Mouse (Mus musculus): Measurements from ENCODE around the gene Tie1. TPM values are rescaled to one million over a fixed set of nuclear protein-coding genes. Genes with fewer than 3 reads are reported as not detected.

The Tie1 gene
- polyA plus RNA-seq, 1 experiment from 2014 or later: 16.5 TPM

DNA sequence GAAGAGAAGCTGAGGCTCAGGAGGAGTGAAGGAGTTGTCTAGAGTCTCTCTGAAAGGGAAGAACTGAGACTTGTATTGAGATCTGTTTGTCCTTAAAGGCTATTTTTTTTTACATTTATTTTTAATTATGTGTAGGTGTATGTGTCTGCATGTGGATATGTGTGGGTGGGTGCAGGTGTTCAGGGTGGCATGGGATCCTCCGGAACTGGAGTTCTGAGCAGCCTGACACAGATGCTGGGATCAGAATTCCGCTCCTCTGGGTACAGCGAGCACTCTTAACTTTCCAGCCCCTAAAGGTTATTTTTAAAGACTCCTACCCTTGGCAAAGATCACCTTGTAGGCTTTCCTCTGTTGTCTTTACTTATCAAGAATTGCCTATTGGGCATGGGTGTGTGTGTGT, 24.9 kb downstream of the Tie1 start:
- no peak for DNase-seq (ENCODE audit: low spot score)
- H3K27ac ChIP-seq (replicated peaks): no peak overlapping the region
- peaks cover 7% of the 10 kb centered on the region; the same call in 1 of the 2 replicates for H3K9me3 ChIP-seq
- WGBS: 91% methylated on average over 3 of the region's 3 CpGs
- no peaks in the 10 kb centered on the region for H3K36me3 ChIP-seq (replicated peaks)
- H3K4me3 ChIP-seq: no peak overlapping the region
- H3K27me3 ChIP-seq (replicated peaks; ENCODE audit: low read depth, poor library complexity, severe bottlenecking): no peaks in the 10 kb centered on the region
- peaks cover 10% of the 10 kb centered on the region for H3K4me1 ChIP-seq

DNA sequence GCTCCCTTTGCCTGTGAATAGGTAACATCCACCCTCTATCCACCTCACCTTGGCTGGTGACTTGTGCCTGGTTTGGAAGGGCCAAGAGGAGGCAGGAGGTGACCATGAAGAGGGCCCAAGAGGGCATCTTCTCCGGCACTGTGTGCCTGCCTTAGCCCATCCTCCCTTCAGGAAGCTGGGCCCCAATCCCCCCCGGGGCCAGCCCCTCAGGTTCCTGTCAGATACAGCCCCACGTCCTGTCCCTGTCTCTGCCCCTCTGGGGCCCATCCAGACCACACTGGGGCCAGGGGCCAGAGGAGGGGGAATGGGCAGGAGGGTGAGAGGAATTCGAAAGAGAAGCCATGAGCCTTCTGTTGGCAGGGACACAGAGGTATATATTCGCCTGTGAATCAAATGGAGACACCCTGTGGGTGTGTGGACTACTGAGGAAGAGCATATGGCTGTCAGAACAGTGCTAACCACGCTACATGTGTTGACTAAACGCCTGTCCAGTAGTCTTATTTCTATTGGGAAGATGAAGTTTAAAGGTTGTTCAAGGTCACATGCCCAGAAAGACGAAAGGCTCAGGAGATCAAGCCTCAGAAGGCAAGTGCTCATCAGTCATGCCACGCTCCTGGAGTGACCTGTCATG, 32.4 kb downstream of the Tie1 start, which contains the start of gene Mpl:
Gene Mpl, minus strand, starts transcription at position 169 of the 631 bp plus-strand sequence.
- Histone ChIP-seq H3K4me1 (peaks cover 5% of the 10 kb centered on the region; the same call in 1 of the 2 replicates), H3K27ac (replicated peaks) (0 out of 2 replicates have a peak within 1 kb of the TSS, but pooled peaks have one; percentile 19), H3K27me3 (replicated peaks; ENCODE audit: low read depth, poor library complexity, severe bottlenecking) (no peaks in the 10 kb centered on the region), H3K4me3 (no peak within 1 kb of the TSS), H3K36me3 (replicated peaks) (no peaks in the 10 kb centered on the region), H3K9me3 (no peaks in the 10 kb centered on the region)
- 74% methylated on average over 9 of the region's 9 CpGs for WGBS
- no peak for DNase-seq (ENCODE audit: low spot score)

DNA sequence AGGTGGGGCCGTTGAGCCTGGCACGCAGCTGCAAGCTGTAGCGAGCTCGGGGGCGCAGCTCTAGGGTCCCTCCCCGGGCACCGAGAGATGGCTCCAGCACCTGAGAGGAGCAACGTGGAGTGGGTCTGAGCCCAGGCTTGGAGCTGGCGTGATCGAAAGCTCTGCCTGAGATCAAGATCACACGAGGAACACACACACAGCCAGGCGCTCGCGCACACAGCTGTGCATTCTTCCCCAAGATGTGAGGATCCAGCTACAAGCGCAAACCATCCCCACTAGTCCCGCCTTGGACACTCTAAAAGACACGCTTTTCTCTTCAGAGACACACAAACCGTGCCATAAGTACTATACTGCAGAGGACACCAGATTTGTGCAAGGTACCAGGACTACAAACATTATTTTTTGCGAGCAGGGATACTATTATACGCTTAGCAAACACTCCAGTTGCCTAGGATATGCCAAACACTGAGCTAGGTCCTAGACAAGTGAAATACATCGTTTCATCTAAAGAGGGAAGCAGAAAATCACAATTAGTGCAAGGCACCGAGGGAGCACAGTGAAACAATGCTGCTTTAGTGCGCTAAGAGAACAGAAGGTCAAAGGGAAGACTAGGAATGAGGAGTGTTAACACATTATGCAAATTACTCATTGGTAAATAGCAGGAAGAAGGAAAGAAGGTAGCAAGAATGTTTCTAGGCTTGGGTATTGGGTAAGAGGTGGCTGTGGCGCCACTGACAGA, 43.3 kb downstream of the Tie1 start:
- Histone ChIP-seq H3K27me3 (replicated peaks; ENCODE audit: low read depth, poor library complexity, severe bottlenecking) (0 out of 2 replicates have a peak, but pooled peaks cover 7% of the 10 kb centered on the region), H3K27ac (replicated peaks) (peak overlapping the region; percentile 73), H3K9me3 (no peaks in the 10 kb centered on the region), H3K36me3 (replicated peaks) (no peaks in the 10 kb centered on the region), H3K4me1 (peaks cover 21% of the 10 kb centered on the region), H3K4me3 (peak overlapping the region; percentile 59)
- peak; percentile 46 for DNase-seq (ENCODE audit: low spot score)
- 19% methylated on average over 24 of the region's 24 CpGs for WGBS

DNA sequence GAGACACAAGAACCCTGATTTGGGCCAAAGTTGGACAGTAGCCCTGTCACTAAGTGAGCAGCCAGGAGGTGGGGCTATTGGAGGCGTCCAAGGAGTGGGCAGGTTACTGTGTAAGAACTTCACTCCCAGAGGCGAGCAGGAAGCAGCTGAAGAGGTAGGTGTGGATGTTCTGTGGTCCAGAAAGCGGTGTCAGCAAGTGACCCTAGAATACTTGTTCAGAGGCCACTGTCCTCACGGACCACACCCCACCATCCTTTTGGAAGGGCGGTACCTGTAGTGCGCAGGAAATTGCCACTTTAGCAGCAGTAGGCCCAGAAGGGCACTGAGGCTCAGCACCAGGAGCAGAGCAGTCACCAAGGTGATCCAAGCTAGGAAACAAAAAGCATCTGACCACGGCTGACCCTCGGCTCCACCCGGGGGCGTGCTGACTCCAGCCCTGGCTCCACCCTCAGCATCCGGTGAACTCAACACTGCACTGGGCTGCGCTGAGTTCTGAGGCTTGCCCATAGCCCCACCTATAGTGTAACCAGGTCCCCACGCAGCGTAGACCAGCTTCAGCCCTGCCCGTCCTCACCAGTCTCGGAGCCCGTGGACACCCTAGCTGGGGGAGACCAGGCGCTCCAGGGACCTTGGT, 44.0 kb downstream of the Tie1 start:
- no peaks in the 10 kb centered on the region for H3K9me3 ChIP-seq
- peak overlapping the region; percentile 73 for H3K27ac ChIP-seq (replicated peaks)
- H3K4me3 ChIP-seq: peak overlapping the region; percentile 59
- H3K27me3 ChIP-seq (replicated peaks; ENCODE audit: low read depth, poor library complexity, severe bottlenecking): 0 out of 2 replicates have a peak, but pooled peaks cover 7% of the 10 kb centered on the region
- no peaks in the 10 kb centered on the region for H3K36me3 ChIP-seq (replicated peaks)
- WGBS: 17% methylated on average over 18 of the region's 18 CpGs
- peak; percentile 80 for DNase-seq (ENCODE audit: low spot score)
- H3K4me1 ChIP-seq: peaks cover 21% of the 10 kb centered on the region

DNA sequence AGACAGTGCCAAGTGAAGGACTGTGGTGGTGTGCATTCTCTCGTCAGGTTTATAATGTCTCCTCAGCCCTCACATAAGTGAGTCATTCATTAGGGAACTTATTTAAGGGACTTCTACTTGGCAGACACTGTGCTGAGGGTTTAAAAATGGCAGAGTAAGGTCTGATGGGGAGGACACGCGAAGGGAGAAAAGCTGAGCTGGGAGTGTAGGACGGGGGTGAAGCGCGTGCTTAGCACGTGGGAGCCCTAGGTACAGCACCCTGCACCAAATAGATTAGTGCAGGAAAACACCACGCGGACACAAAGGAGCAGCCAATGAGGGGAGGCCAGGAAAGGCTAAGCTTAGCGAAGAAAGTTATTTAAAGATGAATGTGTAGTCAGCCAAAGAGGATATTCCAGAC, 44.8 kb downstream of the Tie1 start:
- 88% methylated on average over 10 of the region's 10 CpGs for WGBS
- peaks cover 21% of the 10 kb centered on the region for H3K4me1 ChIP-seq

DNA sequence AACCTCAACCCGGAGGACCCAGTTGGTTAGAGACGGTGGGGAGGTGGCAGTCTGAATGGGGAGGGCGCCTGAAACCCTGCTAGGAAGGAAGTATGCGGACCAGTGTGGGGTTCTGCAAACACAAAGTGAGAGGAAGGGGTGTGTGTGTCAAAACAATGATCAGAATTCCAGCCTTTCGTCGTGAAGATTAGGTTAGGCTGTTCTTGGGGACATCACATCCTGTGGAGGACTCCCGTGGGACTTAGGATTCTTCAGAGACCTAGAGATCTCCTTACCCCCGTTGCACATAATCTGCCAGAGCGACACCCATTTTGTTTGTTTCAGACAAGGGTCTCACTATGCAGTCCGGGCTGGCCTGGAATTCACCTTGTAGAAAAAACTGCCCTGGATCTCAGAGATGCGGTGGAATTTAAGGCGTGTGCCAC, 52.0 kb downstream of the Tie1 start:
- H3K4me1 ChIP-seq: peaks cover 35% of the 10 kb centered on the region
- H3K9me3 ChIP-seq: no peaks in the 10 kb centered on the region
- peaks cover 35% of the 10 kb centered on the region for H3K36me3 ChIP-seq (replicated peaks)
- peak overlapping the region; percentile 80 for H3K4me3 ChIP-seq
- DNase-seq (ENCODE audit: low spot score): peak; percentile 56
- no peaks in the 10 kb centered on the region for H3K27me3 ChIP-seq (replicated peaks; ENCODE audit: low read depth, poor library complexity, severe bottlenecking)
- peak overlapping the region; percentile 93 for H3K27ac ChIP-seq (replicated peaks)
- WGBS: 9% methylated on average over 12 of the region's 12 CpGs

More for the DNA sequence above, 44.8 kb downstream of the Tie1 start:
- 0 out of 2 replicates have a peak, but pooled peaks cover 7% of the 10 kb centered on the region for H3K27me3 ChIP-seq (replicated peaks; ENCODE audit: low read depth, poor library complexity, severe bottlenecking)
- no peak for DNase-seq (ENCODE audit: low spot score)
- no peak overlapping the region for H3K4me3 ChIP-seq
- H3K9me3 ChIP-seq: no peaks in the 10 kb centered on the region
- H3K36me3 ChIP-seq (replicated peaks): no peaks in the 10 kb centered on the region
- H3K27ac ChIP-seq (replicated peaks): no peak overlapping the region

DNA sequence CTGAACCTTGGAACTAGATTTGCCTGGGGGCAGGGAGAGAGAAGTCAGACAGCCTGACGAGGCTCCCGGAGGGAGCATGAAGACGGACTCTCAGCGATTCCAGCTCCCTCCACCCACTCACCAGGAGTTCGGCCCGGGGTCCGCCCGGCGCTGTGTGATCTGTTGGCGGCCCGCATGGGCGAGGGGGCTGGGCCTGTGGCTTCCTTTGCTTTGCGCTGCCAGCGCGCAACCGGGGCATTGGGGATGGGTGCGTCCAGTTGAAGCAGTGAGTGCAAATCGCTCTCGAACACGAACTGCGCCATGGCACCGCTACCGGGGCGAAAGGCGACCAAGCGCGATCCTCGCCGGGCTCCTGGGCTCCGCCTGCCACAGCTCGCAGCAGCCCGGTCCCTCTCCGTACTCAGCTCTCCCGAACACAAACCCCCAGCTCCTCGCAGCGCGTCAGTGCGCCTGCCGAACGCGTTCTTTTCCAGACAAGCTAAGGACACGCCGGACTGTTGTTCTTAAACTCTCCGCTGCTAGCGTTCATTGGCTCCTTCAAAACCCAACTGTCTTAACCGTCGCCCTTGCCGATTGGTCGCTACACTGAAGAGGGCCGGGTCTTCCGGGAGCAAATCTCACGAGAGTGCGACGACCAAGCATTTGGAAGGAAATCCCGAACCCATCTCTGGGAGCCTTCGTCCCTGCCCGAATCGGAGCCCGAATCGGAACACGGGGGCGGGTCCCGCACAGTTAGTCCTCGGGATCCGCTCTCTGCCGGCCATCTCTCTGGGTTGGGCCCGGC, 52.8 kb downstream of the Tie1 start, which contains the start of gene Cdc20:
Gene Cdc20, minus strand, starts transcription at position 533 of the 784 bp plus-strand sequence.
- peak within 1 kb of the TSS; percentile 80 for H3K4me3 ChIP-seq
- peaks cover 41% of the 10 kb centered on the region for H3K4me1 ChIP-seq
- DNase-seq (ENCODE audit: low spot score): peak; percentile 95
- H3K9me3 ChIP-seq: no peaks in the 10 kb centered on the region
- no peaks in the 10 kb centered on the region for H3K27me3 ChIP-seq (replicated peaks; ENCODE audit: low read depth, poor library complexity, severe bottlenecking)
- peak within 1 kb of the TSS; percentile 93 for H3K27ac ChIP-seq (replicated peaks)
- peaks cover 43% of the 10 kb centered on the region for H3K36me3 ChIP-seq (replicated peaks)
- under 1% methylated on average over 67 of the region's 67 CpGs for WGBS

DNA sequence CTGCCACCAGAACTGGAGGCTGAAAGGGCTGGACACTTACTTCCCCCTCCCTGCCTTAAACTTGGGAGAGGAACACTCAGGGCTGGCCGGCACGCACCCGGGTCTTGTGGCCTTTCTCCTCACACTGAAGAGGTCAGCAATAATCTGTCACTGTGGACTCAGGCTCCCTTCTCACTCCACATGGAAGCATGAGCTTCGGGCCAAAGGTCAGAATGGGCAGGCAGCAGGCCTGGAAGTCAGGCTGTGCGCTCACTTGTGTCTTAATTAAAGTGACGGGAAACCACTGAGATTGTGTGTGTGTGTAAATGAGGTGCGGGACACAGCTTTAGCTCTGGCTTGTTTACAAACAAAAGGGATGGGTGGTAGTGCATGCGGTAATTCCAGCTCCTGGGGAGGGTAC, 57.5 kb downstream of the Tie1 start:
- H3K36me3 ChIP-seq (replicated peaks): peaks cover 72% of the 10 kb centered on the region
- no peak overlapping the region for H3K27ac ChIP-seq (replicated peaks)
- no peak overlapping the region for H3K4me3 ChIP-seq
- DNase-seq (ENCODE audit: low spot score): no peak
- no peaks in the 10 kb centered on the region for H3K9me3 ChIP-seq
- H3K27me3 ChIP-seq (replicated peaks; ENCODE audit: low read depth, poor library complexity, severe bottlenecking): no peaks in the 10 kb centered on the region
- peaks cover 65% of the 10 kb centered on the region for H3K4me1 ChIP-seq
- 74% methylated on average over 8 of the region's 8 CpGs for WGBS

DNA sequence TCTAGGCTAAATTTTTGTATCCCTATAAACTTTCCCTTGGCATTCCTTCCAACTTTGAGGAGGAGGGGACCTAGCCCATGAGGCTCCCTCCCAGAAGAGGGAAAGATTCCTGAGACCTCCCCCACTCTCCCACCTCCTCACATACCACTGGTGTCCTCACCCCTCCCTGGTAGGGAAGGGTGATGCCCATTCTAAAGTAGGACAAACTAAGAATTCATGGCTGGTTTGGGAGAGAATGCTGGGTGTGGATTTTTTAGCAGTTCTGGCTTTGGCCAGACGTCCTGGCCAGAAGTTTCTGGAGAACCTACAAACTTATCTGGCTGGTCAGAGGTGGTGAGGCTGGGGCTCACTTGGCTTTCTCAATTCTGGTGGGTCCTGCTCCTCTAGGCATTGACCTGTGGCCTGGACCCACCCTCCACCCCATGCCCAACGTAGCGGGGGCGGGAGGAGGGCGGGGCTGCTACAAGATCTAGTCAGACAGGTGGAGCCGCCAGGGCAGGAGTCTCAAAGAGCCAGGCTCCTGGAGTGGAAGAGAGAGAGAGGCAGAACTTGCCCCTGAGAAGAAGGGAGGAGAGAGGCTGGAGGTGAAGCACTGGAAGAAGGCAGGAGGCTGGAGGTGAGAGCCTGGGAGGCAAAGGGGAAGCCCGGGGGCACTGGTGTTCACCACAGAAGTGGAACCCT, 60.5 kb downstream of the Tie1 start:
- H3K27ac ChIP-seq (replicated peaks): peak overlapping the region; percentile 90; the same call in 1 of the 2 replicates
- no peaks in the 10 kb centered on the region for H3K9me3 ChIP-seq
- peaks cover 50% of the 10 kb centered on the region for H3K4me1 ChIP-seq
- H3K36me3 ChIP-seq (replicated peaks): peaks cover 52% of the 10 kb centered on the region
- DNase-seq (ENCODE audit: low spot score): no peak
- WGBS: 48% methylated on average over 7 of the region's 7 CpGs
- no peaks in the 10 kb centered on the region for H3K27me3 ChIP-seq (replicated peaks; ENCODE audit: low read depth, poor library complexity, severe bottlenecking)
- H3K4me3 ChIP-seq: peak overlapping the region; percentile 82

DNA sequence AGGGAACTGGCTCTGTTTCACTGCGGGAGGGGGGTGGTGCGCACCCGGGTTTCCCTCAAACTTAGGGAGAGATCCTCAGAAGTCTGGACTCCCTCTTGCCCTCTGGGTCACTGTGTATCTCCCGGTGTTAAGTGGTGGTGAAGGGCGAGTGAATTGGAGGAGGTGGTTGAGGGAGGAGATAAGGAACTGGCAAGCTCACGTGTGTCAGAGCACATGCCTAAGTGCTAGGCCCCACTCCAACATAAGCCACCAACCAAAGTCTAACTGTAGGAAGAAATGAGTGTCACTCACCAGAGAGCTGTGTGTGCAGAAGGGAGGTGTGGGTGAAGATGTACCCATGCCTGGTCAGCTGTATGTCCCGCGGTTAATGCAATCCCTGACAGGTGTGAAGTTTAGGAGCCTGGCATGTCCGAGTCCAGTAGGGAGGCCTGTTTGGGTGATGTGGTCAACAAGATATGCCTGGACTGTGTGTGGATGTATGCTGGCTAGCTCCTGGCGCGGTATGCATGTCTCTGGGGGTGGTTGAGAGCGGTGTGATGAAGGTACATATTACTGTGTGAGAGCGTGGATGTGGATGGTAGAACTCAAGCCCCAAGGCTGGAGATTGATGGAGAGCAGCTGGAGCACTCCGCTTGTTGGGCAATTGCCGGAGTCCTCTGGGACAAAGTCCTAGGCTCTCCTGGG, 61.2 kb downstream of the Tie1 start:
- Histone ChIP-seq H3K36me3 (replicated peaks) (peaks cover 49% of the 10 kb centered on the region), H3K4me3 (peak overlapping the region; percentile 82), H3K4me1 (peaks cover 45% of the 10 kb centered on the region), H3K9me3 (no peaks in the 10 kb centered on the region), H3K27ac (replicated peaks) (peak overlapping the region; percentile 90), H3K27me3 (replicated peaks; ENCODE audit: low read depth, poor library complexity, severe bottlenecking) (no peaks in the 10 kb centered on the region)
- DNase-seq (ENCODE audit: low spot score): no peak
- 55% methylated on average over 15 of the region's 15 CpGs for WGBS

DNA sequence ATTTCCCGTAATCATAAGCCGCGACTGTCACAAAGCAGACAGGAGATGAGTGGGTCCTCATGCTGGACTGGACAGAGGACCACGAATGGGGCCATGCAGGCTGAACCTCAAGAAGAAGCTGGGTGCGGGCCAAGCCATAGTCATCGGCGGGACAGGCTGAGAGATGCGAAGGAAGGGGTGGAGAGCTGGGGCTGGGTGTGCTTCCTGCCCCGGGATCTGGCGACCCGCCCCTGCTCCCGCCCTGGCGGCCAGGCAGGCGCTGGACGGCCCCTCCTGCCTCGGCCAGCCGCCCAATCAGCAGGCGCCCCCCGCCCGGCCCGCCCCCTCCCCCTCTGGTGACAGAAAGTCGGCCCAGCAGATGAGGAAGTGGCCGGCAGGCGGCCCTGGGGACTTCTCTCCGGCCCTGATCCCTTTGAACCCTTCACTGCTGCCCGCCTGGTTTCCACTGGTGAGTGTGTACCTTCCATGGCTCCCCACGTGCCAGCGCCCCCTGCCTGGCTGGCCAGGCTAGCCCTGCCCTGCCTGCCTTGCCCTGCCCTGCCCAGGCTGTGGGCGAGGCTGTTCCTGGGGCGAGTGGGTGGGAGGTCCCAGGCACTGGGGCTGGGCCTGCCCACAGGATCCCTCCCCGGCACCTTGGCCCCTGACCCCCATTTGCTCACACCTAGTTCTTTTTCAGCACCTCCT, 62.0 kb downstream of the Tie1 start, which contains the start of gene Elovl1:
Gene Elovl1, plus strand, starts transcription at position 326 of the 684 bp plus-strand sequence.
- DNase-seq (ENCODE audit: low spot score): peak; percentile 96
- Histone ChIP-seq H3K9me3 (no peaks in the 10 kb centered on the region), H3K27ac (replicated peaks) (peak within 1 kb of the TSS; percentile 90), H3K4me1 (peaks cover 43% of the 10 kb centered on the region), H3K4me3 (peak within 1 kb of the TSS; percentile 82), H3K27me3 (replicated peaks; ENCODE audit: low read depth, poor library complexity, severe bottlenecking) (no peaks in the 10 kb centered on the region), H3K36me3 (replicated peaks) (peaks cover 49% of the 10 kb centered on the region)
- WGBS: under 1% methylated on average over 31 of the region's 31 CpGs

All from embryonic facial prominence, embryonic 10.5 days (tissue).